Mouse (Mus musculus) induced T-regulatory cell, adult 2 months (primary cell): ENCODE measurements around the gene Fam171a2.

ENCODE experiments used
- DNase-seq: peaks from one replicate; pipeline ENCODE4 v3.0.0-alpha.2; 2012; ENCODE audit warnings: low read depth

The Fam171a2 gene

GRCm38 (mm10) chr11:102434816-102435705 lies 12.4 kb downstream of the Fam171a2 start:
- no peak for DNase-seq

- DNase-seq: peak; percentile 91
Observed at GRCm38 (mm10) chr11:102434406-102434805, 13.1 kb downstream of the Fam171a2 start.

GRCm38 (mm10) chr11:102433866-102434265 lies 13.6 kb downstream of the Fam171a2 start:
- DNase-seq: no peak

- no peak for DNase-seq
Observed at GRCm38 (mm10) chr11:102432896-102433295, 14.6 kb downstream of the Fam171a2 start.

GRCm38 (mm10) chr11:102432115-102432843 lies 15.2 kb downstream of the Fam171a2 start:
- peak; percentile 67 for DNase-seq

- DNase-seq: no peak
Observed at GRCm38 (mm10) chr11:102431728-102432114, 15.8 kb downstream of the Fam171a2 start.

- DNase-seq: peak; percentile 90
Observed at GRCm38 (mm10) chr11:102431018-102431645, 16.4 kb downstream of the Fam171a2 start.

- peak; percentile 84 for DNase-seq
Observed at GRCm38 (mm10) chr11:102430121-102431017, 17.1 kb downstream of the Fam171a2 start, which contains the start of gene Grn. TSS of gene Grn (plus strand) at chr11:102430315.

- DNase-seq: no peak
Observed at GRCm38 (mm10) chr11:102429551-102429950, 17.9 kb downstream of the Fam171a2 start.

- DNase-seq: peak; percentile 47
Observed at GRCm38 (mm10) chr11:102428981-102429540, 18.4 kb downstream of the Fam171a2 start.

- no peak for DNase-seq
Observed at GRCm38 (mm10) chr11:102425555-102426316, 21.7 kb downstream of the Fam171a2 start.

GRCm38 (mm10) chr11:102424666-102425065 lies 22.8 kb downstream of the Fam171a2 start:
- no peak for DNase-seq

- no peak for DNase-seq
Observed at GRCm38 (mm10) chr11:102421559-102421958, 25.9 kb downstream of the Fam171a2 start.

GRCm38 (mm10) chr11:102418887-102419286 lies 28.6 kb downstream of the Fam171a2 start:
- no peak for DNase-seq

GRCm38 (mm10) chr11:102417160-102417559 lies 30.3 kb downstream of the Fam171a2 start:
- no peak for DNase-seq

- DNase-seq: no peak
Observed at GRCm38 (mm10) chr11:102415034-102415802, 32.3 kb downstream of the Fam171a2 start.

- DNase-seq: no peak
Observed at GRCm38 (mm10) chr11:102413059-102413458, 34.4 kb downstream of the Fam171a2 start.

- peak; percentile 94 for DNase-seq
Observed at GRCm38 (mm10) chr11:102411704-102412103, 35.8 kb downstream of the Fam171a2 start.

- DNase-seq: no peak
Observed at GRCm38 (mm10) chr11:102411061-102411460, 36.4 kb downstream of the Fam171a2 start.
